Mouse (Mus musculus) heart, embryonic 14.5 days (tissue): ENCODE measurements around the gene Phactr1. TPM values are rescaled to one million over a fixed set of nuclear protein-coding genes. Genes with fewer than 3 reads are reported as not detected.

Source experiments
- ATAC-seq: fragments of 200-750 bp; cut with Nextera tagmentation; 2 replicates; pipeline ENCODE4 v1.8.0; 2017; ENCODE audit warnings: low read depth, moderate TSS enrichment; ENCODE audit not compliant: insufficient number of reproducible peaks, insufficient read depth, low FRiP score
- H3K27ac ChIP-seq, 2 experiments: fragments of 200-500 bp in 1 of 2; fragments of 300-500 bp in 1 of 2; sonication (generic) in 1 of 2; replicated peaks in 1 of 2; 2 replicates each; pipeline ENCODE4 v1.5.1; 2012 to 2014; ENCODE audit warnings: low read depth in 2 of 2, low read length in 2 of 2, control low read depth in 1 of 2, mild to moderate bottlenecking in 1 of 2, mixed read lengths in 1 of 2; ENCODE audit not compliant: control insufficient read depth in 1 of 2, insufficient read depth in 1 of 2
- H3K27me3 ChIP-seq: fragments of 300-500 bp; sonication (generic); 2 replicates; pipeline ENCODE4 v1.6.1; 2014; ENCODE audit warnings: mild to moderate bottlenecking, low read length, control low read depth; ENCODE audit not compliant: control insufficient read depth, insufficient read depth
- H3K36me3 ChIP-seq: fragments of 300-500 bp; sonication (generic); 2 replicates; pipeline ENCODE4 v1.6.1; 2014; ENCODE audit warnings: mild to moderate bottlenecking, control low read depth, low read length, mixed read lengths; ENCODE audit not compliant: control insufficient read depth, insufficient read depth
- H3K4me1 ChIP-seq, 2 experiments: fragments of 200-500 bp in 1 of 2; fragments of 300-500 bp in 1 of 2; sonication (generic) in 1 of 2; 2 replicates each; pipeline ENCODE4 v1.6.1; 2012 to 2014; ENCODE audit warnings: low read length in 2 of 2, control low read depth in 1 of 2, mixed read lengths in 1 of 2; ENCODE audit not compliant: control insufficient read depth in 2 of 2, insufficient read depth in 2 of 2
- H3K4me2 ChIP-seq: fragments of 300-500 bp; sonication (generic); 2 replicates; pipeline ENCODE4 v1.6.1; 2014; ENCODE audit warnings: mild to moderate bottlenecking, low read length
- H3K4me3 ChIP-seq, 2 experiments: fragments of 200-500 bp in 1 of 2; fragments of 300-500 bp in 1 of 2; sonication (generic) in 1 of 2; 2 replicates each; pipeline ENCODE4 v1.5.1; 2012 to 2014; ENCODE audit warnings: low read length in 2 of 2, mild to moderate bottlenecking in 2 of 2, control low read depth in 1 of 2, low read depth in 1 of 2, moderate library complexity in 1 of 2; ENCODE audit not compliant: control insufficient read depth in 1 of 2, insufficient read depth in 1 of 2
- H3K9ac ChIP-seq: fragments of 300-500 bp; sonication (generic); 2 replicates; pipeline ENCODE4 v1.6.1; 2014; ENCODE audit warnings: mild to moderate bottlenecking, low read length
- H3K9me3 ChIP-seq: fragments of 300-500 bp; sonication (generic); 2 replicates; pipeline ENCODE4 v1.6.1; 2016; ENCODE audit warnings: low read length, control low read depth; ENCODE audit not compliant: control insufficient read depth
- WGBS: fragments of 180-500 bp; shearing (Covaris S2); extraction: QIAGEN DNeasy Blood & Tissue Kit; methylation state at CpG from one replicate; pipeline ENCODE4 v1.1.7; 2014; 5-methylcytosine and 5-hydroxymethylcytosine counted together
- polyA plus RNA-seq: library from polyadenylated mRNA; unstranded; fragments of >200 nt; fragmentation: Nextera tagmentation; extraction: Ambion mirVana; gene quantifications from 2 replicates; pipeline ENCODE4 v1.2.1, GENCODE M21; 2014

Phactr1 gene
- polyA plus RNA-seq, 1 experiment from 2014 or later = 8.9 TPM

DNA sequence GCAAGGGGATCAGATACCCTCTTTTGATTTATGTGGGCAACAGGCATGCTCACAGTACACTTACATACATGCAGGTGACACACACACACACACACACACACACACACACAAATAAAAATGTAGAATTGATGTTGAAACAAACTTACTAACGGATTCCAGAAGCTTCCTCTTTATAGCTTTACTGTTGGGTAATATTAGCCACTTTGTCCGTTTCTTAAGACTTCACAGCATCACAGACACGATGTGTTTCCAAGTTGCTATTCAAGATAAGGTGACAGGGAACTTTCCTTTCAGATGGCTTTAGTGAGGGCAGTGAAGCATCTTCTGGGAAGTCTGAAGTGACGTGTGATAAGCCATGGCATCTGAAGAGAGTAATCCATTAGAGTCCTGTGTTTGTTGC, 11.8 kb downstream of the Phactr1 start:
- Histone ChIP-seq H3K4me1 (no peaks in the 10 kb centered on the region), H3K9me3 (no peaks in the 10 kb centered on the region), H3K36me3 (no peaks in the 10 kb centered on the region), H3K27me3 (no peaks in the 10 kb centered on the region), H3K4me2 (no peak overlapping the region), H3K4me3 (no peak overlapping the region), H3K9ac (no peak overlapping the region), H3K27ac (no peak overlapping the region)
- WGBS = 45% methylated on average over 4 of the region's 4 CpGs
- ATAC-seq = no peak

DNA sequence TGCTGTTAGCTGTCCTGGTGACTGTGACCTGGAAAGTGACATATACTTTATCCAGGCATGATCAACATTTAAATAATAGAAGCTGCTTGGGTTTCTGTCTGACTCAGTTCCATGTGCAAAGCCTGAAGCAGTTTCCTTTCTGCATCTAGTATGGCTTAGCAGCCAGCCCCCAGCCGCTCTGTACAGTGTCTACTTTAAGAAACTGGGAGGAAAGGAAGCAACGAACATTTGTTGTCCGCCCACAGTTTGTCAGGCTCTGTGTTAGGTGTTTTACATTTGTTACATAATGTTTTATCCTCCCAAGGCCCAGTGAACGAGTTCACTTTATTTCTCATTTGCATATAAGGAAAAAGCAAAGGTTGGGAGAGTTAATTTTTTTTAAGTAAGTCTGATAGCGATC, 16.2 kb downstream of the Phactr1 start:
- Histone ChIP-seq H3K4me3 (no peak overlapping the region), H3K9me3 (no peaks in the 10 kb centered on the region), H3K27me3 (no peaks in the 10 kb centered on the region), H3K36me3 (no peaks in the 10 kb centered on the region), H3K9ac (no peak overlapping the region), H3K4me1 (no peaks in the 10 kb centered on the region), H3K27ac (no peak overlapping the region), H3K4me2 (no peak overlapping the region)
- 68% methylated on average over 5 of the region's 5 CpGs for whole genome bisulfite sequencing
- ATAC-seq = no peak

DNA sequence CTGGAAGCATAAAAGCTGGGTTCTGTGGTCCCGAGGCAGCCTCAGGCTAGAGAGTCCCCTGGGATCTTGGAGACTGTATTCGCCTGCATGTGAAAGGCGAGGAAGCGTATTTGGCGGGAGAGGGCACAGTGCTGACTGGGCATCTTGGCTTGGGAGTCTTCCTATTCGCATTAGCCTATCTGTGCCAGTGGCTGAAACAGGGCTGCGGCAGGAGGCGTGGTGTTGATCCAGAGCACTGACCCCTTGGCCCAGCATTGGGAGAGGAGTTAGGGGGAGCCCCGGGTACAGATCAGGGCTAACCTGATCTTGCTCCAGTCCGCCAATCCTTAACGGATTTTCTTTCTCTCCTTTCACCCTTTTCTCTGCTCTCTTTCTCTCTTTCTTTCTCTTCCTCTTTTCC, 28.7 kb downstream of the Phactr1 start:
- Histone ChIP-seq H3K27me3 (peaks cover 42% of the 10 kb centered on the region), H3K9ac (no peak overlapping the region), H3K4me3 (no peak overlapping the region), H3K36me3 (no peaks in the 10 kb centered on the region), H3K9me3 (no peaks in the 10 kb centered on the region), H3K4me2 (peak overlapping the region; percentile 60), H3K27ac (no peak overlapping the region), H3K4me1 (peaks cover 0 to 3% of the 10 kb centered on the region in 2 experiments; a peak in 1 of 4 replicates)
- 11% methylated on average over 11 of the region's 11 CpGs for WGBS
- ATAC-seq = no peak

DNA sequence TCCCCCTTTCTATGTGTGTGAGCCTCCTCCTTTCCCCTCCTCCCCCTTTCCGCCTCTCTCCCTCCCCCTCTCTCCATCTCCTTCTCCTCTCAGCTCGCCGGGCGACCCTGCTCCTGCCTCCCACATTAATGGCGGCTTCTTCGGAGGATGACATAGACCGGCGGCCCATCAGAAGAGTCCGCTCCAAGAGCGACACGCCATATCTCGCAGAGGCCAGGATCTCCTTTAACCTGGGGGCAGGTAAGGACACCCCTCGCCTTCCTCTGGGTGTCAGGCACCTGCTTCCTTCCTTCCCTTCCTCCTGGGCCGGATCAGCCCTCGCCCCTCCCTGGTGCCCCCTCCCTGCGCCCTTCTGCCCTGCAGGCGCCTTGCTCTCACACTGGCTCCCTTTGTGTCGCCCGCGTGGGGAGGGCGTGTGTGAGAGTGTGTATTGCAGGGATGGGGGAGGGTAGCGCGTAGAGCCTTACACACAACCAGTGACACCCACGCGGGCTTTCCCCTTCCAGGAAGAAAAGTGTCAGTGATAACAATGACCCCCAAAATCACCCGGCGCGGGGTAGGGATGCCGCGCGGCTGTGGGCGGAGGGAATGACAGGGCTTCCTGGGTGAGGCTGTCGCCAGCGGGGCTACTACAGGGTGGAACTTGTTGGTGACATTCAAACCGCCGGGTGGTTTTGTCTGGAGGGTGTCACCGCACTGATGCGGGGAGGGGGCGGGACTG, 29.3 kb downstream of the Phactr1 start:
- Histone ChIP-seq H3K9ac (no peak overlapping the region), H3K27ac (no peak overlapping the region), H3K4me3 (peak overlapping the region; percentile 24 to 31), H3K4me2 (peak overlapping the region; percentile 60), H3K27me3 (peaks cover 42% of the 10 kb centered on the region), H3K9me3 (no peaks in the 10 kb centered on the region), H3K4me1 (peaks cover 0 to 3% of the 10 kb centered on the region in 2 experiments; a peak in 1 of 4 replicates), H3K36me3 (no peaks in the 10 kb centered on the region)
- WGBS = 2% methylated on average over 39 of the region's 39 CpGs
- no peak for ATAC-seq

DNA sequence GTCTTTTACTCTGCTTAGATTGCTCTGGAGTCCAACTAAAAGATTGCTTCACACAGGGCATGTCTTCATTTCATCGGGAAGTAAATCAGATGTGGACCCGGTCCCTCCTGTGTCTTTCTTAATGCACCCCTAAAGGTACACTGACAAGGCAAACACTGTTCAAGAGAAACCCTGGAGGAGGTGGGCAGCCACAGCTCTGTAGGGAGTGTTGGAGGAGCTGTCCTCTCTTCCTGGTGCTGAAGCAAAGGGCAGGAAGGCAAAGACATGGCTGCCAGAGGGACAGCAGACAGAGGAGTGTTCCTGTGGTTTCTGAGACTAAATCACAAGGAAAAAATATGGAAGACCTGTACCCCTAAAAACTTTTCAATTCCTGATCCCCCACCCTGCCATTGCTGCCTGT, 31.1 kb downstream of the Phactr1 start:
- Histone ChIP-seq H3K27me3 (peaks cover 42% of the 10 kb centered on the region), H3K36me3 (no peaks in the 10 kb centered on the region), H3K4me3 (no peak overlapping the region), H3K4me2 (no peak overlapping the region), H3K27ac (no peak overlapping the region), H3K4me1 (peaks cover 0 to 3% of the 10 kb centered on the region in 2 experiments; a peak in 1 of 4 replicates), H3K9me3 (no peaks in the 10 kb centered on the region), H3K9ac (no peak overlapping the region)
- no peak for ATAC-seq
- WGBS = 26% methylated on average over 2 of the region's 2 CpGs

DNA sequence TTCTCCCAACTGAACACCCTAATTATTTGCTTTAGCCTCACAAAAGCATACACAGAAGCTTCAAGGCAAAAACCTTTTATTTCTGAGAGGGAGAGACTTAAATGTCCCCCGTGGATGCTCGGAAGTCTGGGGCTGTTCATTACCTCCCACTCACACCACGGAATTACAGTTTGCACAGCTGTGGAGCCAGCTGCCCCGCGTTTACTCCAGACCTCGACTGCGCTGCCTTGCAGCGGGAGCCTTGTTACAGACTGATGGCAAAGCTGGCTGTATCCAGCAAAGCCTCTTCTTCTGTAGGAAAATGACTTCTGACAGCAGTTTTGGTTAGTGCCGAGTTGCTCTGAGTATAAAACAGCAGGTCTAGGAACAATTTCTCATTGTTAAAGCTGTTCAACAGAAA, 39.0 kb downstream of the Phactr1 start:
- WGBS = 60% methylated on average over 9 of the region's 9 CpGs
- no peak overlapping the region for H3K4me3 ChIP-seq
- no peak overlapping the region for H3K4me2 ChIP-seq
- no peaks in the 10 kb centered on the region for H3K4me1 ChIP-seq
- H3K27ac ChIP-seq = no peak overlapping the region
- H3K9me3 ChIP-seq = no peaks in the 10 kb centered on the region
- no peaks in the 10 kb centered on the region for H3K27me3 ChIP-seq
- ATAC-seq = no peak
- no peaks in the 10 kb centered on the region for H3K36me3 ChIP-seq
- no peak overlapping the region for H3K9ac ChIP-seq

DNA sequence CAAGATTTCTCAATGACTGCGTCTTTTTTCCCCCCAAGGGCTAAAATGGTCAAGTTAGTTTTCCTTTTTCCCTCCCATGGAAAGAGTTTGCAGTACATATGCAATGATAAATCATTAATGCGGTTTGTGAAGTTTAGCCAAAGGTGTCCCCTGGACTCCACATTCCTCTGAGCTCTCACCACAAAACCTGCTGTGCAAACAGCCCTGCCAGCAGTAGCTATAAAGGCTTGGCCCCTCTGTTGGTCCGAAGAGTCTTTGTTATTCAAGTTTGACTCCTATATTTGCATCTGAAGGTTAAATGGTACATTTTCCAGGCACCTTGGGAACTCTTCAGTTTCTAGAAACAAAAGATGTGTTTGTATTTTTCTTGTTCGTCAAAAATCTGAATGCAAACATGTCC, 39.7 kb downstream of the Phactr1 start:
- Histone ChIP-seq H3K4me1 (no peaks in the 10 kb centered on the region), H3K36me3 (no peaks in the 10 kb centered on the region), H3K9me3 (no peaks in the 10 kb centered on the region), H3K27me3 (no peaks in the 10 kb centered on the region), H3K4me3 (no peak overlapping the region), H3K4me2 (no peak overlapping the region), H3K27ac (no peak overlapping the region), H3K9ac (no peak overlapping the region)
- ATAC-seq = no peak
- WGBS = 49% methylated on average over 4 of the region's 4 CpGs

DNA sequence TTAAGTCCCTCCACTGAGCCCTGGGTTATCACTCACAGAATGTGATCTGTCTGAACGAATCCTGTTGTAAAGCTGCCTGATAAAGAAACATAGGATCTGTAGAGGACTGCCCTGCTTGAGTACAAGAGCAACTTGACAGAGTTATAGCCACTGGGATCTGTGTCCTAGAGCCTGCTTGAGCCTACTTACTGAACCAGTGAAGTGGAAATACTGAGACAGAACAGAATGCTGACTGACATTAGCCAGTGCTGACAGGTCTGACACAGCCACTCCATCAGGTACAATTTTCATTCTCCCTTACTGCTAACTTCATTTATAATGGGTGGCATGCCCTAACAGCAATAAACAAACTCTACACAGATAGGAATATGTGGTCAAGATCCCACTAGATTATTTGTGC, 40.2 kb downstream of the Phactr1 start:
- 21% methylated on average over 1 of the region's 1 CpGs for WGBS
- H3K27ac ChIP-seq = no peak overlapping the region

More for the DNA sequence above, 40.2 kb downstream of the Phactr1 start:
- Histone ChIP-seq H3K9ac (no peak overlapping the region), H3K4me2 (no peak overlapping the region), H3K27me3 (no peaks in the 10 kb centered on the region), H3K4me3 (no peak overlapping the region), H3K4me1 (no peaks in the 10 kb centered on the region), H3K9me3 (no peaks in the 10 kb centered on the region), H3K36me3 (no peaks in the 10 kb centered on the region)
- no peak for ATAC-seq
